Mouse (Mus musculus) lung, postnatal 0 days (tissue): Measurements from ENCODE around the gene Cdv3.

Source experiments
- CTCF ChIP-seq: IDR thresholded peaks from 2 replicates; pipeline ENCODE4 v1.5.1; 2016; ENCODE audit warnings: antibody characterized with exemption, mild to moderate bottlenecking
- EP300 ChIP-seq: IDR thresholded peaks from 2 replicates; pipeline ENCODE4 v1.6.1; 2016; ENCODE audit warnings: antibody characterized with exemption, mild to moderate bottlenecking, control low read depth

GRCm38 (mm10) chr9:103409119-103409518 is 43.5 kb upstream of the Cdv3 start:
- no peak for TF ChIP-seq CTCF
- TF ChIP-seq EP300 = no peak
